17 mouse cellular contexts compared by ENCODE assay signal in the genomic region with DNA sequence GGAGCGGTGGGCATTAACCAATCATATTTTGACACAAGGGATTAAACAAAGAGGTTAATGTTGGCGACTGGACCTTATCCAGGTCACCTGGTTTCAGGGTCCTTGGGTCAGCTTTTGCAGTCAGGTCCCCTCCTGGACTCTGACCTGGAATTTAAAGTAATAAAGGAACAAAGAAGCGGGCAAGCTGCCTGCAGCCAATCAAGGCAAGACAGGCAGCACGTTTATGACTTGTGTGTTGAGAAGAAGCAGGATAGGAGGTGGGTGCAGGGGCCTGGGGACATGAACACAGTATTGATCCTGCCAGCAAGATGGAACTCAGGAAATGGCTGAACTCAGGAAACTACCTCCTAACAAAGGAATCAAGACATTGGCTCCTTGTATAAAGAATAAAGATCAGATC.
"Had no signal": no experiment of that assay in that cellular context is flagged by ENCODE, and none has a peak within 500 bp of the region (broad histone marks: within the 10 kb centered on the region; RNA-seq: fewer than 3 reads in every experiment).

No protein-coding gene starts in this region.

- H3K27ac ChIP-seq: kidney, embryonic 15.5 days; limb, embryonic 13.5 days; liver, embryonic 15.5 days; midbrain, embryonic 15.5 days; neural tube, embryonic 12.5 days; stomach, embryonic 15.5 days had no signal

- H3K9me3 ChIP-seq: kidney, embryonic 15.5 days; limb, embryonic 13.5 days; liver, embryonic 15.5 days; midbrain, embryonic 15.5 days; neural tube, embryonic 12.5 days; stomach, embryonic 15.5 days had no signal

- H3K27me3 ChIP-seq: limb, embryonic 13.5 days; midbrain, embryonic 15.5 days; neural tube, embryonic 12.5 days; stomach, embryonic 15.5 days had no signal

- DNase-seq: kidney, adult 2 months; kidney, postnatal 14 days; lung, adult 2 months; lung, postnatal 36 days; retina, postnatal 1 day; right cerebral cortex, postnatal 4 days; spleen, adult 18-20 months; thymus, adult 2 months; thymus, postnatal 25 days had no signal

- H3K9ac ChIP-seq: kidney, embryonic 15.5 days; limb, embryonic 13.5 days; liver, embryonic 15.5 days; midbrain, embryonic 15.5 days; neural tube, embryonic 12.5 days; stomach, embryonic 15.5 days had no signal

- H3K36me3 ChIP-seq: kidney, embryonic 15.5 days; limb, embryonic 13.5 days; liver, embryonic 15.5 days; midbrain, embryonic 15.5 days; neural tube, embryonic 12.5 days; stomach, embryonic 15.5 days had no signal

- H3K4me2 ChIP-seq: kidney, embryonic 15.5 days; limb, embryonic 13.5 days; liver, embryonic 15.5 days; midbrain, embryonic 15.5 days; neural tube, embryonic 12.5 days; stomach, embryonic 15.5 days had no signal

- ATAC-seq: hindbrain, embryonic 16.5 days; lung, postnatal 0 days; midbrain, embryonic 15.5 days had no signal

- H3K4me3 ChIP-seq: kidney, embryonic 15.5 days; limb, embryonic 13.5 days; liver, embryonic 15.5 days; midbrain, embryonic 15.5 days; neural tube, embryonic 12.5 days; stomach, embryonic 15.5 days had no signal

- H3K4me1 ChIP-seq: liver, embryonic 15.5 days; stomach, embryonic 15.5 days had no signal
